Mouse (Mus musculus) liver, embryonic 16.5 days (tissue): ENCODE data around the gene Oas3. TPM values are rescaled to one million over a fixed set of nuclear protein-coding genes. Genes with fewer than 3 reads are reported as not detected.
"Not testable (repeated sequence)": the region's sequence is repeated elsewhere in the genome, so short reads cannot be mapped to it uniquely, and the experiment has no call there.

Experiments used
- ATAC-seq: fragments of 200-750 bp; cut with Nextera tagmentation; 2 replicates; pipeline ENCODE4 v1.8.0; 2017; ENCODE audit warnings: low read depth, mild to moderate bottlenecking, moderate number of reproducible peaks, moderate library complexity
- H3K27ac ChIP-seq: fragments of 300-500 bp; sonication (generic); 2 replicates; pipeline ENCODE4 v1.5.1; 2014; ENCODE audit warnings: mild to moderate bottlenecking, low read length
- H3K27me3 ChIP-seq: fragments of 300-500 bp; sonication (generic); 2 replicates; pipeline ENCODE4 v1.6.1; 2014; ENCODE audit warnings: low read depth, low read length, mixed read lengths; ENCODE audit not compliant: control insufficient read depth, insufficient read depth
- H3K36me3 ChIP-seq: fragments of 300-500 bp; sonication (generic); 2 replicates; pipeline ENCODE4 v1.6.1; 2014; ENCODE audit warnings: mild to moderate bottlenecking; ENCODE audit not compliant: control insufficient read depth, insufficient read depth
- H3K4me1 ChIP-seq: fragments of 300-500 bp; sonication (generic); 2 replicates; pipeline ENCODE4 v1.6.1; 2014; ENCODE audit warnings: low read depth, low read length, mixed read lengths; ENCODE audit not compliant: control insufficient read depth
- H3K4me2 ChIP-seq: fragments of 300-500 bp; sonication (generic); 2 replicates; pipeline ENCODE4 v1.6.1; 2014; ENCODE audit warnings: low read depth, low read length, mixed read lengths
- H3K4me3 ChIP-seq: fragments of 300-500 bp; sonication (generic); 2 replicates; pipeline ENCODE4 v1.5.1; 2014; ENCODE audit warnings: low read depth, mild to moderate bottlenecking, low read length
- H3K9ac ChIP-seq: fragments of 300-500 bp; sonication (generic); 2 replicates; pipeline ENCODE4 v1.6.1; 2014; ENCODE audit warnings: low read depth, low read length
- H3K9me3 ChIP-seq: fragments of 300-500 bp; sonication (generic); replicated peaks from 2 replicates; pipeline ENCODE4 v1.6.1; 2016; ENCODE audit warnings: low read length; ENCODE audit not compliant: control insufficient read depth
- WGBS: fragments of 180-500 bp; shearing (Covaris S2); extraction: QIAGEN DNeasy Blood & Tissue Kit; methylation state at CpG from one replicate; pipeline ENCODE4 v1.1.7; 2014; ENCODE audit not compliant: insufficient replicate concordance; 5-methylcytosine and 5-hydroxymethylcytosine counted together
- polyA plus RNA-seq: library from polyadenylated mRNA; unstranded; fragments of >200 nt; fragmentation: Nextera tagmentation; extraction: Ambion mirVana; gene quantifications from 2 replicates; pipeline ENCODE4 v1.2.1, GENCODE M21; 2015

Oas3 gene
- polyA plus RNA-seq, 1 experiment from 2014 or later = 0.68 TPM

DNA sequence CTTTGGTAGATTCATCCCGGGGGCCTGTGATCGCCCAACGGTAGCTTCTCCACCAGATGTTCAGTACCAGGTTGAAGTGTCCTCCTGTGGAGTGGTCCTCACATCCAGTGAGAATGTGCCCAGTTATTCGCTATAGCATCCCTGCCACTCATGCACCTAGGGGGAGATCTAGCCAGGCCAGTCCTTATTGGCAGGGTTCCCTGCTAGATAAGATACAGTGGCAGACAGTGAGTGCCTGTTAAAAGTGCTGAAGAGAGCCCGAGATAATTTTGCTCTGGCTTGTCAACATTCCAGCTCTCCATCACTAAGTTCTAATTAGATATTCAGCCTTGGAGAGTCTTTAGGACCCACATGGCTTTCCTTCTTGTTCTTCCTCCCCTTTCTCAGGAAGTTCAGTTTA lies 20.7 kb upstream of the Oas3 start:
- H3K27me3 ChIP-seq, H3K36me3 ChIP-seq, H3K4me3 ChIP-seq, H3K9me3 ChIP-seq, H3K27ac ChIP-seq, H3K4me2 ChIP-seq, ATAC-seq, H3K4me1 ChIP-seq, H3K9ac ChIP-seq: not testable (repeated sequence)
- WGBS = 54% methylated on average over 5 of the region's 5 CpGs

DNA sequence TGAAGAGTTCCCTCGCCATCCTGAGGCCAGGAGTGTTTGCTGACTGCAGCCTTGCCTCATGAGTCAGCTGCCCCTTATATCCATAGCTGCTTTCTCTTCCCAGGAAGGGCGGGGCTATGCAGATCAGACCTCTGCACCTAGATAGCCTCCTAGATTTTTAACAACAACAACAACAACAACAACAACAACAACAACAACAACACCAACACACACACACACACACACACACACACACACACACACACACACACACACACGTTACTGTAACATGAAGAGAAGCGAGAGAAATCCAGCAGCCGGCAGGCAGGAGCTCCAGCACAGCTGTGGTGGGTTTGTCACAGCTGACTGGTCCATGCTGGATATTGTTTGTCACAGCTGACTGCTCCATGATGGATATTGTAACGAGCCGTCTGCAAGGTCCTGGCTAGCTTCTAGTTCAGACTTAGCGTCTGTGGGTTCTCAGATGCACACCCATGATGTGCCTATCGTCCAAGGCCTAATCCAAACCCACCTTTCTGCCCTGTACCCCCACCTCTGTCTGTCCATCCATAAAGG lies 18.1 kb upstream of the Oas3 start, which contains the start of gene Oas1e:
Oas1e (minus strand) TSS at position 51 of the 555 bp plus-strand sequence.
- WGBS = 60% methylated on average over 9 of the region's 9 CpGs
- H3K27ac ChIP-seq, H3K4me3 ChIP-seq, ATAC-seq, H3K9ac ChIP-seq, H3K4me1 ChIP-seq, H3K4me2 ChIP-seq, H3K9me3 ChIP-seq, H3K36me3 ChIP-seq, H3K27me3 ChIP-seq: not testable (repeated sequence)

DNA sequence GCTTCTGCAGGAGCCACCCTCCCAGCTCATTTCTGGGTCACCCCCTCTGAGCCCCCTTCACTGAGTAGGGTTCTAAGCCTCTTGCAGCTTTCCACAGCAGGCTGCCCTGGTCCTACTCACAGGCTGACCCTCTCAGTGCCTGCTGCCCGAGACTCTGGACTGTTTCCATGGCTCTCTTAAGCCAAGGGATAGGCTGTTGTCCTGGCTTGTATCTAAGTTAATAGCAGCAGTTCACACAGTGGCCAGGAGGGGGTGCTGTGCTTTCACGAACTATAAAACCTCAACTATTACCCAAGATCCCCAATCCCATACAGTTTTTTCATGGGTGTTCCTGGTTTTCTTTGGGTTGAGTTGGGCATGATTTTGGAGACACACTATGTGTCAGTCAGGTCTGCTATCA lies 15.6 kb upstream of the Oas3 start:
- Histone ChIP-seq H3K4me1 (no peaks in the 10 kb centered on the region), H3K36me3 (no peaks in the 10 kb centered on the region), H3K4me3 (no peak overlapping the region), H3K9me3 (no peaks in the 10 kb centered on the region), H3K27ac (no peak overlapping the region), H3K4me2 (no peak overlapping the region), H3K9ac (no peak overlapping the region), H3K27me3 (no peaks in the 10 kb centered on the region)
- 13% methylated on average over 2 of the region's 2 CpGs for WGBS
- ATAC-seq = no peak

DNA sequence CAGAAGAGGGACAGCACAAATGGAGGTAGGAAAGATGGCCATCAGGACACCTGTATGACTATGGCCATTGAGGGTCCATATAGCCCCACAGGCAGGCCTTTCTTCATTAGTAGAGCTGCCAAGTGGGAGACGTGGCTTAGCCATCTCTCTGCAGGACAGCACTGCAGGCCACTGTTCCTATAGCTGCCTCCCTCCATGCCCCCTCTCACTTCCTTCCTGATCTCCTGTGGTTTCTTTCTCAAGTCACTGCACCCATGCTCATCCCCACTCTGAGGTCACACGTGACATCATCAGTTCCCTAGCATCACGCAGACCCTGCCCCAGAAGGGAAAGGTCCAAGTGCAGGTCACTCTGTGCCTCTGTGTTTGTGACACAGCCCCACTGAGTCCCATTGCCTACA lies 9.6 kb upstream of the Oas3 start:
- no peak overlapping the region for H3K9ac ChIP-seq
- H3K9me3 ChIP-seq = no peaks in the 10 kb centered on the region
- ATAC-seq = no peak
- H3K4me2 ChIP-seq = no peak overlapping the region
- WGBS = 18% methylated on average over 3 of the region's 3 CpGs
- H3K4me3 ChIP-seq = no peak overlapping the region
- no peaks in the 10 kb centered on the region for H3K27me3 ChIP-seq
- no peak overlapping the region for H3K27ac ChIP-seq
- H3K4me1 ChIP-seq = no peaks in the 10 kb centered on the region
- no peaks in the 10 kb centered on the region for H3K36me3 ChIP-seq

DNA sequence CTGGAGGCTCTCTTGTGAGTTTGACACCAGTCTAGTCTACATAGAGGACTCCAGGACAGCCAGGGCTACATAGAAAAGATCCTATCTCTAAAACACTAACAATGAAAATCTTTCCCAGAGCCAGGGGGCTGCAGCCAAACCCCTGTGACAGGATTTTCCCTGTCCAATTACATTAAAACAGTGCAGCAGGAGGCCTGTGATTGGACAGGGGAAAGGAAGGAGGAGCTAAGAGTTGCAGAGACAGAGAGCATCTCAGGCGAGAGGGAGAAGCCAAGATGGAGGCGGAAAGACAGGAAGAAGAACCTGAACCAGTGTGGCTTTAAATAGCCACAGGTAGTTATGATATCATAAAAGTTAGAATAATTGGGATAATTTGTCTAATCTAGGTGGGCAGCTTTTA lies 5.0 kb upstream of the Oas3 start:
- Histone ChIP-seq H3K4me2 (no peak overlapping the region), H3K36me3 (no peaks in the 10 kb centered on the region), H3K9me3 (no peaks in the 10 kb centered on the region), H3K27me3 (no peaks in the 10 kb centered on the region), H3K4me1 (no peaks in the 10 kb centered on the region), H3K4me3 (no peak overlapping the region), H3K9ac (no peak overlapping the region), H3K27ac (no peak overlapping the region)
- no peak for ATAC-seq
- 63% methylated on average over 2 of the region's 2 CpGs for WGBS

DNA sequence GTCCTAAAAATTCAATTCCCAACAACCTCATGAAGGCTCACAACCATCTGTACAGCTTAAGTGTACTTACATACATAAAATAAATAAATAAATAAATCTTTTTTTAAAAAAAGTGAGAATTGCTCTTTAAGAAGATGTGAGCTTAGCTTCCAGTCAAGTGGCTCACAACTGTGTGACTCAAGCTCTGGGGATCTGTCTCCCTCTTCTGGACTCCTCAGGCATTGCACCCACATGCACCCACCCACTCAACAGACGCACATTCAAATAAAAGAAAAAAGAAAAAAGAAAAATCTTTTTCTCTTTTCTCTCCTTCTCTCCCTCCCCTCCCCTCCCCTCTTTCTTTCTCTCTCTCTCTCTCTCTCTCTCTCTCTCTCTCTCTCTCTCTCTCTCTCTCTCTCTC lies 4.2 kb upstream of the Oas3 start:
- no peaks in the 10 kb centered on the region for H3K4me1 ChIP-seq
- H3K4me3 ChIP-seq = no peak overlapping the region
- 58% methylated on average over 1 of the region's 1 CpGs for WGBS
- no peak overlapping the region for H3K4me2 ChIP-seq
- H3K27me3 ChIP-seq = no peaks in the 10 kb centered on the region
- no peak for ATAC-seq
- no peaks in the 10 kb centered on the region for H3K36me3 ChIP-seq
- no peak overlapping the region for H3K27ac ChIP-seq
- H3K9me3 ChIP-seq = no peaks in the 10 kb centered on the region
- H3K9ac ChIP-seq = no peak overlapping the region

DNA sequence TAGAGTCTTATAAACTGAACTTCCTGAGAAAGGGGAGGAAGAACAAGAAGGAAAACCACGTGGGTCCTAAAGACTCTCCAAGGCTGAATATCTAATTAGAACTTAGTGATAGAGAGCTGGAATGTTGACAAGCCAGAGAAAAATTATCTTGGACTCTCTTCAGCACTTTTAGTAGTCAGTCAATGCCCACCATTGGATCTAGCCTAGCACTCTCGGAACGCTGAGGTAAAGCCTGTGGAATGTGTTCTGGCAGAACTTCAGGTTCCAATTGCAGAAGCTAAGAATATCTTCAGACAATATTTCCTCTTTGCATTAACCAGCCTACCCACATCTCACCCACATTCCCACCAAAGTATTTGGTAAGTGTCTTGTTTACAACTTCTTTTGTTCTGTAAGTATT lies 2.5 kb upstream of the Oas3 start:
- no peak overlapping the region for H3K9ac ChIP-seq
- H3K9me3 ChIP-seq = no peaks in the 10 kb centered on the region
- no peak for ATAC-seq

DNA sequence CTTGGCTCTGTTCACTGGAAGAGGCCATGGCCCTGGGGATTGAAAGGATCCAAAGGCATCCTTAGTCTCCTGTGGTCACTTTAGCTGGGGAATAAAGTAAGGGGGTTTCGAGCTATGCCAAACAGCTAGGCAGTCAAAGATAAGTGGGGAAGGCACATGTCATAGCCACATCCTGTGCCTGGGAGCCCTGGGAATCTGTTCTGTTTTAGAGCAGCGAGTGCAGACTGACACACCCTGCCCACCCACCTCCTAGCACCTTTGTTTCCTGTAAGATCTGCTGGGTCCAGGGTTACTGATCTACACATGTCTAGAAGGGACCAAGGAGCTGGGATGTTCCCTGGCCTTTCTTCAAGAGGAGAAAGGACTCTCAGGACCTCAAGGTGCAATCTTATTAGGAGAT lies 1.5 kb upstream of the Oas3 start:
- Histone ChIP-seq H3K27me3 (no peaks in the 10 kb centered on the region), H3K27ac (no peak overlapping the region), H3K4me2 (no peak overlapping the region), H3K4me3 (no peak overlapping the region), H3K36me3 (no peaks in the 10 kb centered on the region), H3K4me1 (no peaks in the 10 kb centered on the region; the same call in 1 of the 2 replicates), H3K9ac (no peak overlapping the region), H3K9me3 (no peaks in the 10 kb centered on the region)
- WGBS = 16% methylated on average over 2 of the region's 2 CpGs
- no peak for ATAC-seq

More for the DNA sequence above, 2.5 kb upstream of the Oas3 start:
- Histone ChIP-seq H3K27me3 (no peaks in the 10 kb centered on the region), H3K4me2 (no peak overlapping the region), H3K4me3 (no peak overlapping the region), H3K36me3 (no peaks in the 10 kb centered on the region), H3K4me1 (no peaks in the 10 kb centered on the region; the same call in 1 of the 2 replicates), H3K27ac (no peak overlapping the region)
- 24% methylated on average over 3 of the region's 3 CpGs for WGBS

DNA sequence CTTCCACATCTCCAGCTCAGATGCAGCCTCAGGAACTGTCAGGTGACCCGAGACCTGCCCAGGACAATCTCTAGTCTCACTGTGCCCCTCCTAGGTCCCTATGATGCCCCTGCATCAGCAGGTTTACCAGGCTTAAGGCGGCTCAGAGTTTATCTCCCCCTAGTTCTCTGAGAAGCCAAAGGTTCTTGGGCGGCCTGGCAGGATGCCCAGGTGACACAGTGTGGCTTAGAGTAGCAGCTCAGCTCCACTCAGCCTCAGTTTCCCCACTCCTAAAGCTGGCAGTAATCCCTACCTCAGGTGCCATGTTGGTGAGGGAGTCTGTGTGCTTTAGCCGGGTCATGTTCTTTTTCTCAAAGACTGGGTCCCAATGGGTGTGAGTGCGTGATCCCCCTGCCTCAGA lies 660 bp downstream of the Oas3 start:
- no peak for ATAC-seq
- no peak overlapping the region for H3K4me3 ChIP-seq
- H3K27ac ChIP-seq = no peak overlapping the region
- no peaks in the 10 kb centered on the region for H3K27me3 ChIP-seq
- no peaks in the 10 kb centered on the region; the same call in 1 of the 2 replicates for H3K4me1 ChIP-seq
- WGBS = 58% methylated on average over 5 of the region's 5 CpGs
- no peaks in the 10 kb centered on the region for H3K9me3 ChIP-seq
- no peak overlapping the region for H3K9ac ChIP-seq
- no peak overlapping the region for H3K4me2 ChIP-seq
- H3K36me3 ChIP-seq = no peaks in the 10 kb centered on the region
